Mouse (Mus musculus) embryo, embryonic 11 days (tissue): ENCODE results near the gene Tsen15.
A peak's percentile ranks its signal among the peaks of the same experiment; 100 is the strongest.
"Not testable (repeated sequence)": the region's sequence is repeated elsewhere in the genome, so short reads cannot be mapped to it uniquely, and the experiment has no call there.

ENCODE experiments used
- DNase-seq: peaks from one replicate; pipeline ENCODE4 v3.0.0-alpha.2; 2015

The Tsen15 gene

GRCm38 (mm10) chr1:152385693-152386092, 795 bp downstream of the Tsen15 start:
- not testable (repeated sequence) for DNase-seq

GRCm38 (mm10) chr1:152384589-152384988, 1.9 kb downstream of the Tsen15 start:
- no peak for DNase-seq

- no peak for DNase-seq
These were observed 8.2 kb downstream of the Tsen15 start for GRCm38 (mm10) chr1:152378311-152378710.

DNA sequence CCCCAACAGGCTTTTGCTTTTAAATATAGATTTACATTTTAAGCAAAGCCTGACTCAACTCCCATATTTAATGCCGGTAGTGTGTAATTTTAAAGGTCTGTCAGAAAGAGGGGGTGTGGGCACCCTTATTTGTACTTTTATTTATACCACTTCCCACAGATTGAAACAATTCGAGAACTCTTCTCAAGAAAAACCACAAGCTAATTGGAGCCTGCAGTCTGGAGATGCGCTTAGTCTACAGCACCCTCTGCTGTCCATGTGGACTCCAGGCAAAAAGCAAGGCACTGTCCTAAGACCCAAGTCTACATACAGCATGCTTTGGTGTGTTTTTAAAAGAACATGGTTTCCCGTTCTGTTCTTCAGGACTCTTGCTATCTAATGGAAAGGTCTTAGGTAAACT, 17.3 kb downstream of the Tsen15 start:
- peak; percentile 80 for DNase-seq

GRCm38 (mm10) chr1:152368311-152369088, 18.0 kb downstream of the Tsen15 start:
- DNase-seq = peak; percentile 16

DNA sequence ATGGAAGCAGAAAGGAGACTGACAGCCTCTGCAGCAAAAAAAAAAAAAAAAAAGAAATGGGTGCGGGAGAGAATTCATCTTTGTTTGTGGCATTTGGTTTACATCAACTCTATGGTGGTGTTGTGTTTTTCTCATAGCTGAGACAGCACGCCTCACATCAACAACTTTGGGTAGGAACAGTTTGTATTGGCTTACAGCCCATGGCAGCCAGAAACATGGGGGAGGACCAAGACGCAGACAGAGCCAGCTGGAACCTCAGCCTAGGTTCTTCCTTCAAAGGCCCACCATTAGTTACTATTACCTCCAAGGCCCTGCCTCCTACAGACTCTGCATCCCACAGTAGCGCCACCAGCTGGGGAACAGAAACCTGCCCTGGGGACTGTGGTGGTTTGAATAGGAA, 29.8 kb downstream of the Tsen15 start:
- DNase-seq = no peak

GRCm38 (mm10) chr1:152347946-152348345, 38.5 kb downstream of the Tsen15 start:
- DNase-seq = no peak

- DNase-seq = no peak
These were observed 62.5 kb downstream of the Tsen15 start for GRCm38 (mm10) chr1:152324024-152324423.
